Mouse (Mus musculus): ENCODE measurements around the gene Znrf4. TPM values are rescaled to one million over a fixed set of nuclear protein-coding genes. Genes with fewer than 3 reads are reported as not detected.

Znrf4 gene
- polyA plus RNA-seq (2014; fragmentation: Nextera tagmentation; extraction: Ambion mirVana) = not detected in 2 replicates

DNA sequence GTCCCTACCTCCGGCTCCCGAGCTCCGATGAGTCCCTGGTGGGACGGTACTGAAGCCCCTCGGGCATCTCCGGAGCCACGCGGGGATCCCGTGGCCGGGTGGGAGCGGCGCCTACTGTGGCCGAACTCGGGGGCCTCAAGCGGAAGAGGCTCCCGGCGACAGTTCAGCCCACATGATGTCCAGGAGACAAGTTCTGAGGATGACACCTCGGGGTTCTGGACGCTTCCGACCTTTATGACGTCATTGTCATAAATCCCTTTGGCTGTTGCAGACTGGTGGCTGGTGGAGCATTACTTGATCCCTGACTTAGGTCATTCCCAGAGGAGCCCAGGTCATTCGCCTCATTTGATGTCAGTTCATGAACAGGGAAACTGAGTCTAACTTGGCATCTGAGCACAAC, at the start of gene Znrf4:
TSS of gene Znrf4 (minus strand) at position 122 of the 400 bp plus-strand sequence.
- WGBS = 67% methylated on average over 22 of the region's 22 CpGs
- H3K27ac ChIP-seq (ENCODE audit: low read depth, low read length) = no peak within 1 kb of the TSS
- H3K9me3 ChIP-seq (ENCODE audit: control insufficient read depth, low read length) = no peaks in the 10 kb centered on the region
- H3K9ac ChIP-seq (replicated peaks; ENCODE audit: low read depth, low read length) = 0 out of 2 replicates have a peak within 1 kb of the TSS, but pooled peaks have one; percentile 11
- ATAC-seq (ENCODE audit: low read depth) = no peak
- peak within 1 kb of the TSS; percentile 29; the same call in 1 of the 2 replicates for H3K4me2 ChIP-seq (ENCODE audit: low read depth, low read length)
- H3K4me3 ChIP-seq (ENCODE audit: low read depth, low read length) = peak within 1 kb of the TSS; percentile 16; the same call in 1 of the 2 replicates
- H3K4me1 ChIP-seq (ENCODE audit: control insufficient read depth, insufficient read depth, low read length) = peaks cover 26% of the 10 kb centered on the region
- H3K27me3 ChIP-seq (ENCODE audit: control insufficient read depth, insufficient read depth, low read length) = peaks cover 23% of the 10 kb centered on the region
- H3K36me3 ChIP-seq (ENCODE audit: control insufficient read depth, insufficient read depth, low read length) = no peaks in the 10 kb centered on the region

DNA sequence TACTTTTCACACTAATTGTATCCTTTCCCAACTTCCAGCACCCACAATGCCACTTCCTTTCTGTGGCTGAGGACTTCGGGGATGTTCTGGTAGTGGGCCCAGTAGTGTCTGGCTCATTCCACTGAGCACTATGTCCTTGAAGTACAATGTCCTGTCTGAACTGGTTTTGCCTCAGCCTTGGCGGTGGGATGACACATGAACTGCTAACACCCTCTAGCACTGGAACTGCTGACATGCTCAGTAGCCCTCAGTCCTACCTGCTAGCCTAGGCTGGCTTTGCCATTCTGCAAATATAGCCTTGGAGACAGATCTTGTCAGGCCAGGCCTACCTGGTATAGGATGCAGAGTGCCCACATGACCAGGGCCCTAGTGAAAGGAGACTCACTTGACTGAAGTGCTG, 49.6 kb upstream of the Znrf4 start:
- Histone ChIP-seq H3K27ac (ENCODE audit: low read depth, low read length) (no peak overlapping the region), H3K9ac (replicated peaks; ENCODE audit: low read depth, low read length) (no peak overlapping the region), H3K36me3 (ENCODE audit: control insufficient read depth, insufficient read depth, low read length) (peaks cover 60% of the 10 kb centered on the region), H3K27me3 (ENCODE audit: control insufficient read depth, insufficient read depth, low read length) (no peaks in the 10 kb centered on the region), H3K4me2 (ENCODE audit: low read depth, low read length) (no peak overlapping the region), H3K9me3 (ENCODE audit: control insufficient read depth, low read length) (no peaks in the 10 kb centered on the region), H3K4me3 (ENCODE audit: low read depth, low read length) (no peak overlapping the region), H3K4me1 (ENCODE audit: control insufficient read depth, insufficient read depth, low read length) (no peaks in the 10 kb centered on the region)
- 94% methylated on average over 2 of the region's 2 CpGs for WGBS
- ATAC-seq (ENCODE audit: low read depth) = no peak

DNA sequence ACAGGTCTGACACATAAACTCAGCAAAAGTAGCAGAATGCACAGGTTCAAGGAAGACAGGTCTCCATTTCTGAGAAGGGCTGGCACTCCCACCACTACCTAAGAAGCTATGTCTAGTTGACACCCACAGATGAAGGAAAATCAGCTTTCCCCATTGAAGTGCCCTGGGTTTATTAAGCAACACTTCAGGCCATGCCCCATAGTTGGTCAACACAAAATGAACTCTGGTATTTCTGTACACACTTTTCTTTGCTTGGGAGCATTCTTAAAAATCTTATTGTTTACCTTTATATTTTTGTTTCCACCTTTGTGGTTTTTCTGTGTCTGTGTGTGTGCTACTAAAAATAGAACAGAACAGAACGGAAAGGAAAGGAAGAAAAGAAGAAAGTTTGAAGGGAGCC, 47.9 kb upstream of the Znrf4 start:
- WGBS = 100% methylated on average over 1 of the region's 1 CpGs
- H3K4me3 ChIP-seq (ENCODE audit: low read depth, low read length) = no peak overlapping the region
- H3K9ac ChIP-seq (replicated peaks; ENCODE audit: low read depth, low read length) = no peak overlapping the region
- no peak overlapping the region for H3K27ac ChIP-seq (ENCODE audit: low read depth, low read length)
- H3K36me3 ChIP-seq (ENCODE audit: control insufficient read depth, insufficient read depth, low read length) = peaks cover 43% of the 10 kb centered on the region
- no peaks in the 10 kb centered on the region for H3K27me3 ChIP-seq (ENCODE audit: control insufficient read depth, insufficient read depth, low read length)
- ATAC-seq (ENCODE audit: low read depth) = no peak
- no peak overlapping the region for H3K4me2 ChIP-seq (ENCODE audit: low read depth, low read length)
- no peaks in the 10 kb centered on the region for H3K9me3 ChIP-seq (ENCODE audit: control insufficient read depth, low read length)
- H3K4me1 ChIP-seq (ENCODE audit: control insufficient read depth, insufficient read depth, low read length) = no peaks in the 10 kb centered on the region

DNA sequence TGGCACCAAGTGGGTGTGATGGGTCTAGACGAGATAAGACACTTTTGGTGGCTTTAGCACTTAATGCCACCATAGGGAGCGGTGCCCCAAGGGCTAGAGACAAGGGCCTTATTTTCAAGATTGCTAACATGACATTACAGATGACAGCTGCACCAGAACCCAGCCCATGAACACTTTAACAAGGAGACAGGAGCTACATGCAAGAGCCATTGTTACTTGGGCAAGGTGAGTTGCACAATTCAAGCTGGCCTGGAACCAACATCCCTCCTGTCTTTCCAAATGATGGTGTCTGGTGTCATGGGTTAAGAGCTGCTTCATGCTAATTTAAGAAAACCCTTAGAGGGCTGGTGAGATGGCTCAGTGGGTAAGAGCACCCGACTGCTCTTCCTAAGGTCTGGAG, 47.2 kb upstream of the Znrf4 start:
- no peak for ATAC-seq (ENCODE audit: low read depth)
- Histone ChIP-seq H3K27me3 (ENCODE audit: control insufficient read depth, insufficient read depth, low read length) (no peaks in the 10 kb centered on the region), H3K4me1 (ENCODE audit: control insufficient read depth, insufficient read depth, low read length) (no peaks in the 10 kb centered on the region), H3K9ac (replicated peaks; ENCODE audit: low read depth, low read length) (no peak overlapping the region), H3K36me3 (ENCODE audit: control insufficient read depth, insufficient read depth, low read length) (peaks cover 35% of the 10 kb centered on the region), H3K9me3 (ENCODE audit: control insufficient read depth, low read length) (no peaks in the 10 kb centered on the region), H3K4me2 (ENCODE audit: low read depth, low read length) (no peak overlapping the region), H3K27ac (ENCODE audit: low read depth, low read length) (no peak overlapping the region), H3K4me3 (ENCODE audit: low read depth, low read length) (no peak overlapping the region)
- WGBS = 82% methylated on average over 3 of the region's 3 CpGs

DNA sequence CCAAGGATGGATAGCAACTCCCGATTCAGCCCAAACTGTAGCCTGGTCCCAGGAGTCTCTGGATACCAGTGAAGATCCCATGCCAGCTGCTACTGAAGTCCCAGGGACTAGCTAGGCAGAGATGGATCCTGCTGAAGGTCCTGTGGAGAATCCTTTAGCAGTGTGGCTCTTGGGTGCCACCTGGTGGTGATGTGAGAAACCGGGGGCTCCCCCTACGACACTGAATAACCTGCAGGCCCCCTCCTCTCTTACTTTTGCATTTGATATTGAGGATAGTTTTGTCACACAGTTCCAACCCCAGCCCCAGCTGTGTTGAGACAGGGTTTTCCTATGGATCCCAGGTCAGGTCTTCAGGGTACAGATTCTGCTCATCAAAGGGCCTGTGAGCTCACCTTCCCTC, 46.2 kb upstream of the Znrf4 start:
- Histone ChIP-seq H3K4me1 (ENCODE audit: control insufficient read depth, insufficient read depth, low read length) (no peaks in the 10 kb centered on the region), H3K36me3 (ENCODE audit: control insufficient read depth, insufficient read depth, low read length) (peaks cover 26% of the 10 kb centered on the region)
- ATAC-seq (ENCODE audit: low read depth) = peak; percentile 66

DNA sequence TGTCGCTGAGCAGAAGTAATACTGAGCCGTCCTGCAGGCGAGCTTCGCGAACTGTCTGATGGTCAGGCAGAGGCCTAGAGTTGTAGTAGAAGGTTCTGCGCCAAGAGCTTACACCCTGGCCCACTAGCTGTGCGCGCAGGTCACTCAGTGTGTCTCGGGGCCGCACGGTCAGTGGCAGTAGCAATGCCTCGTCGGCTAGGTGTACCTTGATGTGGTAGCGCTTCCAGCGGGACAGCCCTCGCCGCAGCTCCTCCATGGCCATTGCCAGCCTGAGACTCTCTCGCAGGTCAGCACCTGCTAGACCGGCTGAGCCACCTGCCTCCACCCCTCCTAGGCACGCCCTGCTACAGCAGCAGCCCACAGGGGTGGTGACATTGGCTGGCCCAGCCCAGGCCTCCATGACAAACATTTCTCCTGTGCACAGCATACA, 41.9 kb upstream of the Znrf4 start, which contains the start of gene Gm20219:
TSS of gene Gm20219 (minus strand) at position 266 of the 430 bp plus-strand sequence.
- Histone ChIP-seq H3K9me3 (ENCODE audit: control insufficient read depth, low read length) (no peaks in the 10 kb centered on the region), H3K4me1 (ENCODE audit: control insufficient read depth, insufficient read depth, low read length) (peaks cover 7% of the 10 kb centered on the region; the same call in 1 of the 2 replicates), H3K36me3 (ENCODE audit: control insufficient read depth, insufficient read depth, low read length) (no peaks in the 10 kb centered on the region), H3K27ac (ENCODE audit: low read depth, low read length) (no peak within 1 kb of the TSS), H3K27me3 (ENCODE audit: control insufficient read depth, insufficient read depth, low read length) (no peaks in the 10 kb centered on the region), H3K4me2 (ENCODE audit: low read depth, low read length) (no peak within 1 kb of the TSS), H3K9ac (replicated peaks; ENCODE audit: low read depth, low read length) (no peak within 1 kb of the TSS), H3K4me3 (ENCODE audit: low read depth, low read length) (no peak within 1 kb of the TSS)
- no peak for ATAC-seq (ENCODE audit: low read depth)
- WGBS = 80% methylated on average over 20 of the region's 20 CpGs

More for the DNA sequence above, 46.2 kb upstream of the Znrf4 start:
- Histone ChIP-seq H3K9ac (replicated peaks; ENCODE audit: low read depth, low read length) (no peak overlapping the region), H3K4me2 (ENCODE audit: low read depth, low read length) (no peak overlapping the region), H3K9me3 (ENCODE audit: control insufficient read depth, low read length) (no peaks in the 10 kb centered on the region), H3K27me3 (ENCODE audit: control insufficient read depth, insufficient read depth, low read length) (no peaks in the 10 kb centered on the region), H3K4me3 (ENCODE audit: low read depth, low read length) (no peak overlapping the region), H3K27ac (ENCODE audit: low read depth, low read length) (no peak overlapping the region)
- WGBS = 19% methylated on average over 3 of the region's 3 CpGs

DNA sequence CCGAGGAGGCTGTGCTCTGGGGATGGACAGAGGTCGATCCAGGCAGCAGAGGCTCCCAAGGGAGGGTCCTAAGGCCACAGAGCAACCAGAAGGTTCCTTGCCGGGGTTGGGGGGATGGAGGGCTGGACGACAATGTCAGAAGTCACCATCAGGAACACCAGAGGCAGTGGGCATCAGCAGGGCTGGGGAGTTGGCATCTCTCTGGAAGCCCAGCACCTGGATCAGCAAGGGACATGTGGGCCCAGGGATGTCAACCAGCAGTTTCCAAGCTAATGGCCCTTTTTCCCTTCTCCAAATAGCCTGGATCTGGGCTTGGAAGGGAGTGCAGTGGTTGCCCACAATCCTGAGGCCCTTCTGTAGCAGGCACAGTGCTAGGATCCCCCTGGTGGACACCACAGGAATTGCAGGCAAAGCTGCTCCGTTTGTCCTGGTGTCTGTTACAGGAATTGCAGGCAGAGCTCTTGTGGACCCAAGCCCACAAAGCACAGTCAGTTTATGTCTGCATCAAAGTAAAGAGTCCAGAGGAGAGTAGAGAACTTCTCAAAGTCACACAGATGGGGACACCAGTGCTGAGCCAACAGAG, 40.6 kb upstream of the Znrf4 start:
- 59% methylated on average over 5 of the region's 5 CpGs for WGBS
- no peak overlapping the region for H3K9ac ChIP-seq (replicated peaks; ENCODE audit: low read depth, low read length)
- H3K4me2 ChIP-seq (ENCODE audit: low read depth, low read length) = no peak overlapping the region
- peaks cover 7% of the 10 kb centered on the region; the same call in 1 of the 2 replicates for H3K4me1 ChIP-seq (ENCODE audit: control insufficient read depth, insufficient read depth, low read length)
- no peaks in the 10 kb centered on the region for H3K27me3 ChIP-seq (ENCODE audit: control insufficient read depth, insufficient read depth, low read length)
- peak; percentile 23 for ATAC-seq (ENCODE audit: low read depth)
- peak overlapping the region; percentile 77 for H3K27ac ChIP-seq (ENCODE audit: low read depth, low read length)
- H3K4me3 ChIP-seq (ENCODE audit: low read depth, low read length) = no peak overlapping the region
- H3K36me3 ChIP-seq (ENCODE audit: control insufficient read depth, insufficient read depth, low read length) = no peaks in the 10 kb centered on the region
- no peaks in the 10 kb centered on the region for H3K9me3 ChIP-seq (ENCODE audit: control insufficient read depth, low read length)

DNA sequence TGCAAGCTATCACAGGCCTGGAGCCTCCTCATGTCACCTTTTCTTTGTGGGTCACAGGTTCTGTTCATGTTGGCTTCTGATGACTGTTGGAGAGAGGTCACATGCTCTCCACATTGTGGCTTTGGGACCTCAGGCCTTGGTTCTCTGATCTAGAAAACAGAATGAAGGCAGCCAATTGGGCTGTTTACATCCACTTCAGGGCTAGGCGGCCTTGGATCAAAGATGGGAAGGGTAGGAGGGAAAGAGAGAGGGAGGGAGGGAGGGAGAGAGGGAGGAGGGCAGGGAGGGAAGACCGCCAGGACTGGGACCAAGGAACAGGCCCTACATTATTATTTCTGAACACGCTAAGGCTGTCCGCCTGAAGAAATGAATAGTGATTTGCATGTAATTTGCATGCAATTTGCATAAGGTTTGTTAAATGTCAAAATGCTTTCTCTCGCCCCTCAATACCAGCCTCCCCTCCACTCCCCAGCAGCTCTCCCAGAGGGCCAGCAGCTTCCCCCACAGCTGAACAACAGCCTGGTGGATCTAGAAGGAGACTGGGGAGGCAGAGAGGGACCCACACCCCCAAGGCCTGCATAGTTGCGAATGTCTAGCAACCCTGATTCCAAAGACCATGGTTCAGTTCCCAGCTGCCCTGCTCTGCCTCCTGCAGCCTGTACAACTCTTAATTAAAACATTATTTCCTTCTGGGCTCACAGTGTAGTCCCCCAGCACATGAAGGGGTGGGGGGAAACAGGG, 39.8 kb upstream of the Znrf4 start:
- no peak overlapping the region for H3K4me3 ChIP-seq (ENCODE audit: low read depth, low read length)
- H3K9ac ChIP-seq (replicated peaks; ENCODE audit: low read depth, low read length) = 0 out of 2 replicates have a peak overlapping the region, but pooled peaks have one; percentile 1
- ATAC-seq (ENCODE audit: low read depth) = peak; percentile 77
- no peaks in the 10 kb centered on the region for H3K27me3 ChIP-seq (ENCODE audit: control insufficient read depth, insufficient read depth, low read length)
- H3K36me3 ChIP-seq (ENCODE audit: control insufficient read depth, insufficient read depth, low read length) = no peaks in the 10 kb centered on the region
- H3K4me1 ChIP-seq (ENCODE audit: control insufficient read depth, insufficient read depth, low read length) = peaks cover 12% of the 10 kb centered on the region; the same call in 1 of the 2 replicates
- H3K27ac ChIP-seq (ENCODE audit: low read depth, low read length) = peak overlapping the region; percentile 77
- 32% methylated on average over 6 of the region's 6 CpGs for WGBS
- no peaks in the 10 kb centered on the region for H3K9me3 ChIP-seq (ENCODE audit: control insufficient read depth, low read length)
- no peak overlapping the region for H3K4me2 ChIP-seq (ENCODE audit: low read depth, low read length)
